Mouse (Mus musculus) stomach, postnatal 0 days (tissue): ENCODE results near the gene Olfr1122.

Experiments used
- CTCF ChIP-seq: IDR thresholded peaks from 2 replicates; pipeline ENCODE4 v1.5.1; 2016; ENCODE audit warnings: antibody characterized with exemption, low read depth, mild to moderate bottlenecking, moderate library complexity
- EP300 ChIP-seq: optimal IDR thresholded peaks from 2 replicates; pipeline ENCODE3; 2016; ENCODE audit warnings: antibody characterized with exemption

GRCm38 (mm10) chr2:87383935-87384334 lies 1.7 kb upstream of the Olfr1122 start:
- TF ChIP-seq CTCF (no peak), EP300 (no peak)
